In genomic region chr11:50664826-50665225, GRCm38 (mm10) we compare ENCODE assay signal across 16 mouse cellular contexts.
"Had no signal": no experiment of that assay in that cellular context is flagged by ENCODE, and none has a peak within 500 bp of the region (broad histone marks: within the 10 kb centered on the region; RNA-seq: fewer than 3 reads in every experiment).

No protein-coding gene starts in this region.

- H3K9ac ChIP-seq: limb, embryonic 15.5 days; liver, embryonic 13.5 days; liver, postnatal 0 days; lung, embryonic 15.5 days; midbrain, embryonic 12.5 days; neural tube, embryonic 15.5 days; stomach, embryonic 15.5 days had no signal

- H3K27ac ChIP-seq: limb, embryonic 15.5 days; liver, embryonic 13.5 days; lung, embryonic 15.5 days; macrophage; midbrain, embryonic 12.5 days; neural tube, embryonic 15.5 days; stomach, embryonic 15.5 days had no signal

- DNase-seq: kidney, adult 2 months; kidney, postnatal 36 days; layer of hippocampus, adult 9-11 months; layer of hippocampus, postnatal 36 days; liver, embryonic 13.5 days; liver, postnatal 0 days; thymus, adult 2 months; thymus, postnatal 25 days had no signal

- H3K9me3 ChIP-seq: limb, embryonic 15.5 days; liver, embryonic 13.5 days; lung, embryonic 15.5 days; midbrain, embryonic 12.5 days; neural tube, embryonic 15.5 days; stomach, embryonic 15.5 days had no signal

- H3K4me2 ChIP-seq: limb, embryonic 15.5 days; liver, embryonic 13.5 days; lung, embryonic 15.5 days; midbrain, embryonic 12.5 days; neural tube, embryonic 15.5 days; stomach, embryonic 15.5 days had no signal

- H3K4me1 ChIP-seq: liver, embryonic 13.5 days; midbrain, embryonic 12.5 days; stomach, embryonic 15.5 days had no signal

- ATAC-seq: intestine, embryonic 16.5 days; liver, postnatal 0 days; midbrain, embryonic 16.5 days had no signal

- H3K36me3 ChIP-seq: limb, embryonic 15.5 days; liver, embryonic 13.5 days; lung, embryonic 15.5 days; midbrain, embryonic 12.5 days; neural tube, embryonic 15.5 days; stomach, embryonic 15.5 days had no signal

- H3K27me3 ChIP-seq: limb, embryonic 15.5 days; liver, embryonic 13.5 days; lung, embryonic 15.5 days; midbrain, embryonic 12.5 days; neural tube, embryonic 15.5 days; stomach, embryonic 15.5 days had no signal

- H3K4me3 ChIP-seq: limb, embryonic 15.5 days; liver, embryonic 13.5 days; lung, embryonic 15.5 days; midbrain, embryonic 12.5 days; neural tube, embryonic 15.5 days; stomach, embryonic 15.5 days had no signal
